Mouse (Mus musculus): ENCODE measurements around the gene Sgpp2. TPM values are rescaled to one million over a fixed set of nuclear protein-coding genes. Genes with fewer than 3 reads are reported as not detected.

Gene Sgpp2
- total RNA-seq, 2 experiments from 2014 or later = not detected

DNA sequence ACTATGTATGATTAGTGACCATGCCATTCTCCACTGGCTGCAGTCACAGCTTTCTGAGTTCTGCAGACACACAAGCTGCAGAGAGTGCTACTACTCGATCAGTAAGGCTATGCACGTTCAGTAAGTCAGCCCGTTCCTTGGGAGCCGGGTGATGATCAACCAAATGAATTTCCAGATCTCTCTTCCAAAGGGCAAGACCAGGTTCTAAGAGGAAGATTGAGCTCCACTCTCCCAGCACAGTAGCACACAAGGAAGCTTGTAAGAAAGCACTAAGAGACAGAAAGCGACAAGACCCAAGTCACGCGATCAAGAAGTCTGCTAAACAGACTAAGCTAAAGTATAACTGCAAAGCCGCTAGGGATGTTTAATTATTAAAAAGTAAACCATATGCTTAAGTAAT, 130.6 kb downstream of the Sgpp2 start:
- no peak for ATAC-seq (replicated peaks; ENCODE audit: poor library complexity, severe bottlenecking)

DNA sequence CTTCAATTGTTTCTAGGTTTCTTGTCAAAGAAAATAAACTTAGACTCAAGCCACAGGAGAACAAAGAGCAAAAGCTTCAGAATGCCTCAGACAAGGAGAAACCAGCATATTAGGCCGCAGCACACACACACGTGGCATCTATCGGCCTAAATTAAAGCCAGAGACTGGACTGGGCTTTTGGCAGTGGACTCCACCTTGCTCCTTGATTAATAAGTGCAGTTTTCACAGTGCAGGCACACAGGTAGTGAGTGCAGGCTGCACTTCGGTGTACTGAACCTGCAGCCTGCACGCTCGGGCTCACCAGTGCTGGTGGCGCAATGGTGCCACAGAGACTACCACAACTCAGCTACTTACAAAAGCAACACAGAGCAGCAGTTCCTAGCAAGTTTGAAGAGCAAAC, 132.9 kb downstream of the Sgpp2 start:
- ATAC-seq (replicated peaks; ENCODE audit: poor library complexity, severe bottlenecking) = no peak

DNA sequence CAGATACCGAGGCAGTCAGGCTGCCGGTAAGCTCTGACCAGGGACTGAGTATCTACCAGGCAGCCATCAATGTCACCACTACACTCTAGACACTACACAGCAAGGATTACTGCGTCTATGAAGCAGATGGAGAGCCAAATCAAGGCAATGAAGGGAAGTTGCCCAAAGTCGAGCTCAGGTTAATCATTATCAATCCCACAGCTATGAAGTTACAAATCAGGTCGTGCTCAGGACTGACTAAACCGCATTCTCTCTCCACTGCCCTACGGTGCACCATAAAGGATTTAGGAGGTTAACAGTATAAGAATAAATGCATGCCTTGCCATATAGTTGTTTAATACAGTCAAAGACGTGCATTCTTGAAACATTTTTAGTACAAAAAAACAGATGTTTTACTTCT, 136.1 kb downstream of the Sgpp2 start:
- no peak for ATAC-seq (replicated peaks; ENCODE audit: poor library complexity, severe bottlenecking)

DNA sequence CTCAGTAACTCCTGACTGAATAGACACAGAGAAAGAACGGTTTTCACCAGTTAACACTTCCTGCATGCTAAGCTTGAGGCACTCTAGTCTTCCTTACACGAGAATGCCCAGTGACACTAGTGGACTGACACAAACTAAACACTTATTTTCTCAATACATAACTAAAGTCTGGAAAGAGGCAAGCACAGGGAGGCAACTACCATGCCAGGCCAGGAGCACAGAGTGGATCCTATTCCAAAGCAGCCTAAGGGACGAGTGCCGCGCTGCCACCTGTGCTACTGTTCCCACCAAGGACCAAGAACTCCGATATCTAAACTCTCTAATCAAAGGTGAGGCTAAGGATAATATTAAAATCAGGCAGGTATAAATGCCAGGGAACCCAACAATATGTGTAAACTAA, 136.6 kb downstream of the Sgpp2 start:
- ATAC-seq (replicated peaks; ENCODE audit: poor library complexity, severe bottlenecking) = no peak

DNA sequence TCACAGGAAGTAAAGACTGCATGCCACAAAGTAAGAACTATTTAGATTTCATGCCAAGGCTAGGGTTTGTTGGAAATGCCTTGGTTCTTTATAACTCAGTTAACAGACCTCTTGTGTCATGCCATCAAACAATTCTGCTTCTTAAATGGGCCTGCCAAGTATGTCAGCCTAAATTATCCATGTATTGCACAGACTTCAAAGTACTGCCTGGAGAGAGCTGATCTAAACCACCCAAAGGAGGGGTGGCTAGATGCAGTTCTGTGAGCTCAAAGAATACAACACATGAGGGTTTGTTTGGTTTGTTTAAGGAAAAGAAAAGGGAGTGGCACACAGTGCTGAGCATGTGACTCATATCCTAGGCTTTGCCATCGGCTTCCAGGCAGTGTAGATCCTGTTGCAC, 137.9 kb downstream of the Sgpp2 start:
- ATAC-seq (replicated peaks; ENCODE audit: poor library complexity, severe bottlenecking) = no peak

DNA sequence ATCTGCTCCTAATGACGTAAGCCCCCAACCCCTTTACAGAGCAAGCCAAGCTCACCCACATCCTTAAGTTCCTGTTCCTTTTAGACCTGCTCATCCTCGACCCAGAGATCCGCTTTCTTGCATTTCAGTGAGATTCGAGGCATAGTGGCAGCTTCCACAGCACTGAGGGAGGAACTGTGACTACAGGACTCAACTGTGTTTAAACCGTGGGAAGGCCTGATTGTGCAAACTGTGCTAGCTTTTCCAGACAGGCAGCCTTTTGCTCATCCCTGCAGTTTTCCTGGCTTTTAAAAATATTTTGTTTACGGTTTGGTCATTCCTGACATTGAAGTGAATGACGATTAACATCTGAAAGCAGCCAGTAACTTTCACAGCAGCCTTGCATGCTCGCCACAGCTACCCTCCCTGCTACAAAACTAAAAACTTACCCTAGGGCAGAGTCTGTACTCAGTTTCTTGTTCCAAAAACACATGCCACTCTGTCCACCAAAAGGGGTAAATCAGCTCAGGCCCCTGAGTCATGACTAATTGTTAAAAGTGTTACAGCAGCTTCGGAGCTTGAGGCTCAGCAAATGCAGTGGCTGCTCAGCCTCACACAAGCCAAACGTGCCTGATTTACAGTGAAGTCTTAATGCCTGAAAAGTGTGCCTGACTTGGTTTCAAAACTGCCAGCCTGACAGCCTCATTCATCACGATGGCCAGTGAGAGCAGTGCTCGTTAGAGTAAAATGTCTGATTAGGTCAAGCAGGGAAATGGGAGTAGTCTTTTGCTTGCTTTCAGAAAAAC, 141.1 kb downstream of the Sgpp2 start:
- no peak for ATAC-seq (replicated peaks; ENCODE audit: poor library complexity, severe bottlenecking)

DNA sequence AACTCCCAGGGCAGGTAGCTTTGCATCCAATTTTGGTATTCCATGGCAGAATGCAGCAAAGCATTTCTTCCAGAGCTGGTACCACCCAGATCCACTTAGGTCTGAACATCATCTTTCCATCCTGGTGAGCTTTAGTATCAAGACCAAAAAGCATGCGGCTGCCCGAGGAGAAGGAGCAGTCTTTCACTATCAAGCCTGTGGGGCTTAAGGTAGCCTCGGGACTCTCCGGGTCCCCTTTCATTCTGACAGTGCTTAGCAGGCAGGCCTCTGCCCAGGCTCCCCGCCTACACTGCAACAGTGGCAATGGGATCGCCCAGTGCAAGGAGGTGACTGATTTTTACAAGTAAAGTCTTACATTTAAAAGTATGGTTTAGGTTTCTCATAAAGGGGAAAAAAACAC, 142.4 kb downstream of the Sgpp2 start:
- ATAC-seq (replicated peaks; ENCODE audit: poor library complexity, severe bottlenecking) = no peak

DNA sequence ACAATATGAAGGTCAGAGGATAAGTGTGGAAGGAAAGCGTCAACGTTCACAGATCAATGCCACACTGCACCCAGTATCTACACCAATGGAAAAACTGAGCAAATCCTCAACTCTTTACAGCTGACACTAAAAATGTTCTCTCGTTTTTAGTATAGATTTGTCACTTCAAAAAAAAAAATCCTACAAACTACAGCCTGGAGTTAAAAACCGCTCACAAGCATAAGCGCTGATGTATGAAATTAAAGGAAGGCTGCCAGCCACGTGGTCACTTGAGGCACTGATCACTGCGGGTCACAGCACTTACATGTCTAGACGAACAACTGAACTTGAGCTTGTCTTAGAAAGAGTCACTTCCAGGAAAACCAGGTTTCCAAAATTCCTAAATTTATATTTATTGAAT, 143.7 kb downstream of the Sgpp2 start:
- no peak for ATAC-seq (replicated peaks; ENCODE audit: poor library complexity, severe bottlenecking)

DNA sequence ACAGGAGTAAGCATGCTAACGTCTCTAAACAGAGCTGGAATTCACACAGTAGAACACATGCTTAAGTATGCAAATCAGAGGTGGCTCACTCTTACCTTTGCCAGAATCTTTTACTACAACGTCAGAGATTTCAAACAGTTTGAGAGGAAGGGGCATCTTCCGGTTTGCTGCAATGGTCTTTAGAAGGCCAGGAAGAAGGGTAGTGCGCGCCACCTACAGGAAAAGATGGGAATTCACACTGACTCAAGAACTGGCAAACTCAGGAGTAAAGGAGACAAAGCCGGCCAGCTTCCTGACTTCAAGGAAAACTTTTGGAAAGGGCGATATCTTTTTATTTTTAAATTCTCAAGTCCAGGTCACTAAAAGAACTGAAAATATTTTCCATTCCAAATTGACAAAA, 144.5 kb downstream of the Sgpp2 start:
- ATAC-seq (replicated peaks; ENCODE audit: poor library complexity, severe bottlenecking) = no peak

Other genes starting within 250 kb of the Sgpp2 start
- gene Pax3, start 113.2 kb upstream of the Sgpp2 start, total RNA-seq (2014; fragmentation: Nextera tagmentation) = not detected in 2 replicates
- not detected in 2 replicates for gene Pax3, start 113.2 kb upstream of the Sgpp2 start, total RNA-seq (2017)
- 81.3 and 85.3 TPM in 2 replicates for gene Farsb, start 178.6 kb downstream of the Sgpp2 start, total RNA-seq (2014; fragmentation: Nextera tagmentation)
- gene Farsb, start 178.6 kb downstream of the Sgpp2 start, total RNA-seq (2017) = 75.1 and 85.1 TPM in 2 replicates
- not detected in 2 replicates for gene Mogat1, start 200.6 kb downstream of the Sgpp2 start, total RNA-seq (2014; fragmentation: Nextera tagmentation)
- not detected in 2 replicates for gene Mogat1, start 200.6 kb downstream of the Sgpp2 start, total RNA-seq (2017)
- not detected in 2 replicates for gene BC035947, start 201.8 kb downstream of the Sgpp2 start, total RNA-seq (2014; fragmentation: Nextera tagmentation)
- gene BC035947, start 201.8 kb downstream of the Sgpp2 start, total RNA-seq (2017) = not detected in 2 replicates

All from granulocyte monocyte progenitor cell, adult 5-6 weeks (primary cell).